Mouse (Mus musculus): Measurements from ENCODE around the gene Kdm7a. TPM values are rescaled to one million over a fixed set of nuclear protein-coding genes. Genes with fewer than 3 reads are reported as not detected.
A peak's percentile ranks its signal among the peaks of the same experiment; 100 is the strongest.

Gene Kdm7a
- polyA plus RNA-seq, 1 experiment: 2.8 TPM

GRCm38 (mm10) chr6:39243511-39243961 is 36.9 kb upstream of the Kdm7a start:
- no peaks in the 10 kb centered on the region for H3K36me3 ChIP-seq (ENCODE audit: control insufficient read depth, insufficient read depth)
- peak overlapping the region; percentile 68 for H3K4me2 ChIP-seq (ENCODE audit: low read depth)
- H3K79me2 ChIP-seq (ENCODE audit: control insufficient read depth, insufficient read depth): no peaks in the 10 kb centered on the region
- no peaks in the 10 kb centered on the region for H3K27me3 ChIP-seq (ENCODE audit: control insufficient read depth, insufficient read depth, insufficient read length)
- TF ChIP-seq MYOG (IDR thresholded peaks at IDR 0.05; ENCODE audit: control insufficient read depth in 1 of 3, insufficient read depth in 1 of 3, insufficient read length in 2 of 3, low read depth in 2 of 3) (no peak), MYOD1 (IDR thresholded peaks at IDR 0.05; ENCODE audit: control insufficient read depth in 1 of 3, insufficient read length in 2 of 3, low read depth in 2 of 3) (peak in 1 of 3 experiments; percentile 27)
- H3ac ChIP-seq (ENCODE audit: control insufficient read depth, insufficient read length): no peak overlapping the region
- H3K4me3 ChIP-seq: no peak overlapping the region

DNA sequence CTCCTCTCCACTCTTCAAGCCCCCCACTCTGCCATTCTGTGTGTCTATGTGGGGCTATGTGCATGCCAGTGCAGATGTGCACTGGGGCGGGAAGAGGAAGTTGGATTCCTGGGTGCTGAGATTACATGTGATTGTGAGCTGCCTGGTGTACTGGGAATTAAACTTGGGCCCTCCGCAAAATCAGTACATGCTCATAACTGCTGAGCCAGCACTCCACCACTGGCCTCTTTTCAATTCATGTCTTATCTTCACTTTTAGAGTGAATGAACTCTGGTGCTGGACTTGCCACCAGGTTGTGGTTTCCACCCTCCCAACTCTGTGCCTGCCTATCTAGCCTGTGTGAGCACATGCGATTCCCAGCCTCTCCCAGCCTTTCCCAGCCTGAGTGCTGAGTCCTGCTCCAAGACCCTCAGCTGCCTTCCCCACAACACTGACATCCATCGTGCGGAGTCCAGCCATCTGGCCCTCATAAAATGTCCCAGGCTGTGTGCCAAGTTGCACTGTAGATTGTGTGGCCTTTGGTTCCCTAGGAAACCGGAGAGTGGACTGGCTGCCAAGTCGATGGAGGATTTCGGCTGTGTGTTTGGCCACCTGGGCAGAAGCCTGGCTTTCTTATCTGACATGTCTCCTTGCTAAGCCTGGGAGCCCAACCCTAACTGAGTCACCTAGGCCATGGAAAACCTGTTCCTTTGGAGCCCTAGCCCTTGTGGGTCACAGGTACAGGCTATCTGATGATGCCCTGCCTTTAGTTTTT is 36.3 kb upstream of the Kdm7a start:
- no peak overlapping the region for H3ac ChIP-seq (ENCODE audit: control insufficient read depth, insufficient read length)
- H3K27me3 ChIP-seq (ENCODE audit: control insufficient read depth, insufficient read depth, insufficient read length): no peaks in the 10 kb centered on the region
- peak overlapping the region; percentile 68 for H3K4me2 ChIP-seq (ENCODE audit: low read depth)
- no peaks in the 10 kb centered on the region for H3K36me3 ChIP-seq (ENCODE audit: control insufficient read depth, insufficient read depth)
- H3K4me3 ChIP-seq: no peak overlapping the region
- no peak for TF ChIP-seq USF1 (IDR thresholded peaks at IDR 0.05; ENCODE audit: low read depth)
- TF ChIP-seq MYOG (IDR thresholded peaks at IDR 0.05; ENCODE audit: control insufficient read depth in 1 of 3, insufficient read depth in 1 of 3, insufficient read length in 2 of 3, low read depth in 2 of 3): peak in 2 of 3 experiments; percentile 56 to 83
- TF ChIP-seq SRF (IDR thresholded peaks at IDR 0.05; ENCODE audit: control insufficient read depth, insufficient read length, low read depth): no peak
- TF ChIP-seq POLR2A (IDR thresholded peaks at IDR 0.05; ENCODE audit: insufficient read length, low read depth): no peak
- TF ChIP-seq E2F4 (IDR thresholded peaks at IDR 0.05; ENCODE audit: insufficient read depth): no peak
- TF ChIP-seq CEBPB (IDR thresholded peaks at IDR 0.05; ENCODE audit: insufficient read depth, poor library complexity, severe bottlenecking): no peak
- TF ChIP-seq MAX (IDR thresholded peaks at IDR 0.05; ENCODE audit: low read depth): no peak
- TF ChIP-seq POLR2AphosphoS2 (IDR thresholded peaks at IDR 0.05; ENCODE audit: insufficient read length, low read depth): no peak
- no peak for TF ChIP-seq REST (IDR thresholded peaks at IDR 0.05; ENCODE audit: insufficient read depth, insufficient read length)
- no peak for TF ChIP-seq TCF3 (IDR thresholded peaks at IDR 0.05; ENCODE audit: insufficient read length, low read depth)
- peak in 2 of 3 experiments; percentile 68 to 73 for TF ChIP-seq MYOD1 (IDR thresholded peaks at IDR 0.05; ENCODE audit: control insufficient read depth in 1 of 3, insufficient read length in 2 of 3, low read depth in 2 of 3)
- peak; percentile 43 for TF ChIP-seq TCF12 (IDR thresholded peaks at IDR 0.05; ENCODE audit: insufficient read depth, poor library complexity, severe bottlenecking)
- H3K79me2 ChIP-seq (ENCODE audit: control insufficient read depth, insufficient read depth): no peaks in the 10 kb centered on the region

- Histone ChIP-seq H3ac (ENCODE audit: control insufficient read depth, insufficient read length) (no peak overlapping the region), H3K36me3 (ENCODE audit: control insufficient read depth, insufficient read depth) (no peaks in the 10 kb centered on the region), H3K4me2 (ENCODE audit: low read depth) (no peak overlapping the region), H3K79me2 (ENCODE audit: control insufficient read depth, insufficient read depth) (no peaks in the 10 kb centered on the region), H3K27me3 (ENCODE audit: control insufficient read depth, insufficient read depth, insufficient read length) (no peaks in the 10 kb centered on the region), H3K4me3 (no peak overlapping the region)
- TF ChIP-seq E2F4 (IDR thresholded peaks at IDR 0.05; ENCODE audit: insufficient read depth): no peak
- no peak for TF ChIP-seq TCF12 (IDR thresholded peaks at IDR 0.05; ENCODE audit: insufficient read depth, poor library complexity, severe bottlenecking)
- no peak for TF ChIP-seq POLR2AphosphoS2 (IDR thresholded peaks at IDR 0.05; ENCODE audit: insufficient read length, low read depth)
Observed at GRCm38 (mm10) chr6:39241421-39241891, 34.9 kb upstream of the Kdm7a start.

GRCm38 (mm10) chr6:39240956-39241355 is 34.4 kb upstream of the Kdm7a start:
- Histone ChIP-seq H3ac (ENCODE audit: control insufficient read depth, insufficient read length) (no peak overlapping the region), H3K4me2 (ENCODE audit: low read depth) (no peak overlapping the region)

DNA sequence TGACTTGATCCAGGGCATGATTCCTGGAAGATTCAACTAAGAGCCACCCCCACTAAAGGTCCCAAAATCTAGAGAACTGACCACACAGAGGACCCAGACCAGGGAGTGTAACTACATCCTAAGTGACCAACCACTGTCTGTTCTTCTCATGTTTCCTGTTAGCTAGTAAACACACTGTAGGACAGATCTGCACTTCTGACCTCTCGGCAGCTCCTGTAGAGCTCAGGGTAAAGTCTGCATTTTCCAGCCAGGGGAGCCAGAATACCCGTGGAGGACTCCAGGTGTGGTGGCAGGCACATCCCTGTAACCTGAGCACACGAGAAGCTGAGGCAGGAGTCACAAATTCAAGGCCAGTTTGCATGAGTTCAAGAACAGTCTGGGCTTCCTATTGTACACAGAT is 31.3 kb upstream of the Kdm7a start:
- Histone ChIP-seq H3K4me3 (no peak overlapping the region), H3K79me2 (ENCODE audit: control insufficient read depth, insufficient read depth) (no peaks in the 10 kb centered on the region), H3K36me3 (ENCODE audit: control insufficient read depth, insufficient read depth) (no peaks in the 10 kb centered on the region), H3ac (ENCODE audit: control insufficient read depth, insufficient read length) (no peak overlapping the region), H3K4me2 (ENCODE audit: low read depth) (no peak overlapping the region), H3K27me3 (ENCODE audit: control insufficient read depth, insufficient read depth, insufficient read length) (no peaks in the 10 kb centered on the region)
- TF ChIP-seq MYOG (IDR thresholded peaks at IDR 0.05; ENCODE audit: control insufficient read depth in 1 of 3, insufficient read depth in 1 of 3, insufficient read length in 2 of 3, low read depth in 2 of 3) (no peak), SRF (IDR thresholded peaks at IDR 0.05; ENCODE audit: control insufficient read depth, insufficient read length, low read depth) (no peak), TCF3 (IDR thresholded peaks at IDR 0.05; ENCODE audit: insufficient read length, low read depth) (no peak), POLR2A (IDR thresholded peaks at IDR 0.05; ENCODE audit: insufficient read length, low read depth) (no peak), TCF12 (IDR thresholded peaks at IDR 0.05; ENCODE audit: insufficient read depth, poor library complexity, severe bottlenecking) (no peak), REST (IDR thresholded peaks at IDR 0.05; ENCODE audit: insufficient read depth, insufficient read length) (no peak), E2F4 (IDR thresholded peaks at IDR 0.05; ENCODE audit: insufficient read depth) (no peak), CEBPB (IDR thresholded peaks at IDR 0.05; ENCODE audit: insufficient read depth, poor library complexity, severe bottlenecking) (no peak), USF1 (IDR thresholded peaks at IDR 0.05; ENCODE audit: low read depth) (no peak), MAX (IDR thresholded peaks at IDR 0.05; ENCODE audit: low read depth) (no peak)

More at GRCm38 (mm10) chr6:39240956-39241355, 34.4 kb upstream of the Kdm7a start:
- no peak for TF ChIP-seq MYOD1 (IDR thresholded peaks at IDR 0.05; ENCODE audit: control insufficient read depth in 1 of 3, insufficient read length in 2 of 3, low read depth in 2 of 3)
- no peak for TF ChIP-seq SRF (IDR thresholded peaks at IDR 0.05; ENCODE audit: control insufficient read depth, insufficient read length, low read depth)
- TF ChIP-seq TCF12 (IDR thresholded peaks at IDR 0.05; ENCODE audit: insufficient read depth, poor library complexity, severe bottlenecking): no peak
- TF ChIP-seq POLR2AphosphoS2 (IDR thresholded peaks at IDR 0.05; ENCODE audit: insufficient read length, low read depth): no peak
- TF ChIP-seq TCF3 (IDR thresholded peaks at IDR 0.05; ENCODE audit: insufficient read length, low read depth): no peak
- H3K36me3 ChIP-seq (ENCODE audit: control insufficient read depth, insufficient read depth): no peaks in the 10 kb centered on the region
- H3K4me3 ChIP-seq: no peak overlapping the region
- no peaks in the 10 kb centered on the region for H3K27me3 ChIP-seq (ENCODE audit: control insufficient read depth, insufficient read depth, insufficient read length)
- no peaks in the 10 kb centered on the region for H3K79me2 ChIP-seq (ENCODE audit: control insufficient read depth, insufficient read depth)

All from myocyte (in vitro differentiated cells).